Mouse (Mus musculus): ENCODE data around the gene H2-Ob.

- peak; percentile 68; the same call in 1 of the 2 replicates for TF ChIP-seq POLR2A (IDR thresholded peaks at IDR 0.05; ENCODE audit: borderline replicate concordance, control insufficient read depth, low read depth, low read length)
- no peak for TF ChIP-seq CTCF (IDR thresholded peaks at IDR 0.05; ENCODE audit: control insufficient read depth, insufficient read depth, low read length)
Observed at GRCm38 (mm10) chr17:34197904-34198520, 40.7 kb upstream of the H2-Ob start.

All from bone marrow, adult 2 months (tissue).